Mouse (Mus musculus): ENCODE results near the gene Reln. TPM values are rescaled to one million over a fixed set of nuclear protein-coding genes. Genes with fewer than 3 reads are reported as not detected.
A peak's percentile ranks its signal among the peaks of the same experiment; 100 is the strongest.

The Reln gene
- polyA plus RNA-seq, 1 experiment from 2014 or later: 40.1 TPM

DNA sequence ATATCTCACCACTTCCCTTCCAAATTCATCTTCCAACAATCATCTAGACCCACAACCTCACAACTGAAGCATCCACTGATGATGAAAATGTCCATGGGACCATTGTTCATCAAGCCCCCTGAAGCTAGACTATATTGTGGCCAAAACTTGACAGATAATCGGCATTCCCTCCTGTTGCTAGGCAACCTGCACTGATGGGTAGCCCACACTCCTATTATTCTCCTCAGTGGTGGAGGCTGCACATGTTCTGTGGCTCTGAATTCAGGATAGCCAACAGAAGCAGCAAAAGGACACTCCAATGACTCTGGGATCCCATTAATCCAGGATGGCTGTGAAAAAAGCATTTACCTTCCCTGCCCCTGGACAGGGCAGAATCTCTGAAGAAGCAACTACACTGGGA lies 40.8 kb downstream of the Reln start:
- Histone ChIP-seq H3K4me2 (replicated peaks) (no peak overlapping the region), H3K36me3 (no peaks in the 10 kb centered on the region), H3K27ac (no peak overlapping the region; the same call in 1 of the 2 replicates), H3K4me3 (replicated peaks) (no peak overlapping the region), H3K4me1 (replicated peaks) (peaks cover 5% of the 10 kb centered on the region; the same call in 1 of the 2 replicates), H3K9ac (replicated peaks) (no peak overlapping the region), H3K9me3 (no peaks in the 10 kb centered on the region), H3K27me3 (no peaks in the 10 kb centered on the region)
- 16% methylated on average over 1 of the region's 1 CpGs for WGBS
- 0 out of 2 replicates have a peak, but pooled peaks have one; percentile 48 for ATAC-seq

DNA sequence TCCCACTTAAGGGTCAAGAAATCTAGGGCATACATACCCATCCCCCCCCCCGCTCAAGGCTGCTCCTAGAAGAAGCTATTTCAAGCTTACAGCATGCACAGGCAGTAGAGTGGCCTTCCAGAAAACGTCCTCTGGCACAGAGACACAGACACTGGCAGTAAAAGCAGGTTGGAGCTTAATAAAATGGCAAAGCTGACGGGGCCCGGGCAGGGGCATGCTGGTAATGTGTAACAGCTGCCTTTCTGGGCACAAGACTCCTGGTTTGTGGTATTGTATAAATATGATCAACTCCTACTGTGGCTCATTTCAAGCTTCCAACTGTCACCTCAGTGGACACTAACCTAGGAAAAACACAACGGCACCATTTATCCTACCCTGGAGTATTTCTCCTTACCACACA lies 42.2 kb downstream of the Reln start:
- Histone ChIP-seq H3K9ac (replicated peaks) (no peak overlapping the region), H3K4me3 (replicated peaks) (no peak overlapping the region), H3K4me2 (replicated peaks) (no peak overlapping the region), H3K4me1 (replicated peaks) (peaks cover 7% of the 10 kb centered on the region; the same call in 1 of the 2 replicates), H3K36me3 (no peaks in the 10 kb centered on the region), H3K27me3 (no peaks in the 10 kb centered on the region), H3K9me3 (no peaks in the 10 kb centered on the region), H3K27ac (no peak overlapping the region)
- no peak for ATAC-seq
- WGBS: 80% methylated on average over 5 of the region's 5 CpGs

DNA sequence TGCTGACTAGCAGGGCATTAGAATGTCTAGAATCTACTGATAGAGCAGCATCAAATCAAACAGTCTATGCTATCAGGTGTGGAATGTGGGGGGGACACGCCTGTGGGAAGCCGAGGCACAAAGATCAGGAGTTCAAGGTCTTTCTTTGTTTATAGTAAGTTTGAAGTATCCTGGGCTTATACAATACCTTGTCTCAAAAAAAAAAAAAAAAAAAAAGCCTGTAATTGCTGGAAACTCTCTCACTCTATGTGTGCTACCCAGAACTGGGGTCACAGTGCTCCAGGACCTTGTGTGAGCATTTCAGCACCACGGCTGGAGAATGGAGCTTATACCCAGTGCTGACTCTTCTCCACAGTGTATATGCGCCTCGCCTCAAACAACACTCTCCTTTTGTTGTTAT lies 43.7 kb downstream of the Reln start:
- Histone ChIP-seq H3K27me3 (no peaks in the 10 kb centered on the region), H3K27ac (no peak overlapping the region), H3K4me3 (replicated peaks) (no peak overlapping the region), H3K4me2 (replicated peaks) (no peak overlapping the region), H3K4me1 (replicated peaks) (peaks cover 10% of the 10 kb centered on the region; the same call in 1 of the 2 replicates), H3K36me3 (no peaks in the 10 kb centered on the region), H3K9me3 (no peaks in the 10 kb centered on the region), H3K9ac (replicated peaks) (no peak overlapping the region)
- ATAC-seq: no peak
- WGBS: 91% methylated on average over 5 of the region's 5 CpGs

DNA sequence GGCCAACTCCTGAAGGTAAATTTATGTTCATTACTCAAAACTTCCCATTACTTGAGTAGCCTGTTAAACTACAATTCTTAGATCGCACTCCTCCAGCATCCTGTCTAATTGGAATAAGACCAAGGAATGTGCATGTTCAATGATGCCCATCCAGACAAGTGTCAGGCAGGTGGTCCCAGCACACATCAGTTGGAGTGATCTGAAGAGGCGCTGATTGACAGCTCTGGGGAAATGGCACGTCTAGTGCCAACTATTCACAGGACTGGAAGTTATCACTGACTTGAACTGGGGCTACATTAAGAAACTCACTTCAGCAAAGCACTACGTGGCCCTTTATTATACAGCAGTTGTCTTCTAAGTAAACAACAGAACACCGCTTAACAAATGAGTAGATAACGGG lies 44.5 kb downstream of the Reln start:
- Histone ChIP-seq H3K4me3 (replicated peaks) (no peak overlapping the region), H3K27ac (no peak overlapping the region), H3K9me3 (no peaks in the 10 kb centered on the region), H3K27me3 (no peaks in the 10 kb centered on the region), H3K36me3 (no peaks in the 10 kb centered on the region), H3K4me1 (replicated peaks) (peaks cover 12% of the 10 kb centered on the region; the same call in 1 of the 2 replicates), H3K9ac (replicated peaks) (no peak overlapping the region), H3K4me2 (replicated peaks) (no peak overlapping the region)
- 86% methylated on average over 6 of the region's 6 CpGs for WGBS
- no peak for ATAC-seq

DNA sequence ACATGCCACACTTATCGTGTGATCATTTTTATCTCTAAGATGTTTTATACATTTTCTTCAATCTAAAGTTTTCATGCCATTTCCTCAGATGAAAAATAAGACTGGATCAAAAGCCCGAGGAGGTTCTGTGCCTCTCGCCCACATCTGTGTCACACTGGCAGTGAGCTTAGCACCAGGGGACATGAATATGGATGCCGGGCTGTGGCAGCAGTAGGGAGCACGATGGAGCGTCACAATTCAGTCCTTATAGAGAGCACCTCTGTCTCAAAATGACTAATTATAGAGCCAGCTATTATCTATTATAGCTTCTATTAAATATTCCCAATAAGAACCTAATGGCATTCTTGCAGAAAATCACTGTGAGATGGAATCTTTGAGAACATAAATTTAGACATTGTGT lies 49.3 kb downstream of the Reln start:
- Histone ChIP-seq H3K9ac (replicated peaks) (no peak overlapping the region), H3K4me2 (replicated peaks) (no peak overlapping the region), H3K27me3 (no peaks in the 10 kb centered on the region), H3K4me3 (replicated peaks) (no peak overlapping the region), H3K36me3 (no peaks in the 10 kb centered on the region), H3K9me3 (no peaks in the 10 kb centered on the region), H3K27ac (no peak overlapping the region), H3K4me1 (replicated peaks) (peaks cover 11% of the 10 kb centered on the region; the same call in 1 of the 2 replicates)
- ATAC-seq: no peak
- WGBS: 60% methylated on average over 6 of the region's 6 CpGs

DNA sequence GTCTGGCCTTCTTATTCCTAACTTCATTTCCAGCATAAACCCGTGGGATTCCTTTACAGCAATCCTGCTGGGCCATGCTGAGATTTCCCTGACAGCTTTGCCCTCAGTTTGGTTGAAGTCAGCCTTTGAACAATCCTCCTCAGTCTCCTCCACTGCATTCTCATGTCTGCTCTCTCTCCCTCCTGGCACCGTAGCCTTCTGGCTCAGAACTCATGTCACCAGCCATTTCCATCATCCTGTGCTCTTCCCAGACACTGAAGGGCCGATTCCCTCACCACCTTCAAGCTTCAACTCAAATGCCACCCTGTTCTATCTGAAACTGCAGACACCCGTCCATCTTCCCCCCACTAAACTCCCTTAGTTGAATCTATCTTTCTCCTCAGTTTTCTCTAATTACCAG lies 53.1 kb downstream of the Reln start:
- Histone ChIP-seq H3K4me1 (replicated peaks) (peaks cover 15% of the 10 kb centered on the region; the same call in 1 of the 2 replicates), H3K9me3 (no peaks in the 10 kb centered on the region), H3K9ac (replicated peaks) (no peak overlapping the region), H3K36me3 (no peaks in the 10 kb centered on the region), H3K4me3 (replicated peaks) (no peak overlapping the region), H3K27ac (no peak overlapping the region), H3K27me3 (no peaks in the 10 kb centered on the region), H3K4me2 (replicated peaks) (no peak overlapping the region)
- 68% methylated on average over 4 of the region's 4 CpGs for WGBS
- no peak for ATAC-seq

DNA sequence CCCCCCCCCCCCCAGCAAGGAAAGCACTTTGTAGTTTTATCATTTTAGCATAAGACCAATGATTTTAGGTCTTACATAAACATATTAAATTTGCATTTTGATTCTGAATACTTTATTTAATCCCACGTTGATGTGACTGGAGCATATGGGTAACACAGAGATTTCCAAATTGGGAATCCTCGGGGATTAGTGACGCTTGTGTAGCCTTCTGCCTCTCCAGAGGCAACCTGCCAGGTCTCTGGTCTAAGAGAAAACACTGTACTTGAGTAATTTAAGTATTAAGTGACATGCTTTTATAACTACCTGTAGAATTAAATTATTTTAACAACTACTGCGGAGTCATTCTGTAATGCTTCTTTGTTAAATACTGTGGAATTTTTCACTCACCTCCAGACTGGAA lies 59.1 kb downstream of the Reln start:
- ATAC-seq: no peak
- H3K9ac ChIP-seq (replicated peaks): no peak overlapping the region
- peaks cover 22% of the 10 kb centered on the region for H3K4me1 ChIP-seq (replicated peaks)
- H3K4me3 ChIP-seq (replicated peaks): no peak overlapping the region
- H3K27ac ChIP-seq: no peak overlapping the region
- 72% methylated on average over 4 of the region's 4 CpGs for WGBS
- H3K27me3 ChIP-seq: no peaks in the 10 kb centered on the region
- H3K36me3 ChIP-seq: no peaks in the 10 kb centered on the region
- H3K9me3 ChIP-seq: no peaks in the 10 kb centered on the region
- no peak overlapping the region for H3K4me2 ChIP-seq (replicated peaks)

DNA sequence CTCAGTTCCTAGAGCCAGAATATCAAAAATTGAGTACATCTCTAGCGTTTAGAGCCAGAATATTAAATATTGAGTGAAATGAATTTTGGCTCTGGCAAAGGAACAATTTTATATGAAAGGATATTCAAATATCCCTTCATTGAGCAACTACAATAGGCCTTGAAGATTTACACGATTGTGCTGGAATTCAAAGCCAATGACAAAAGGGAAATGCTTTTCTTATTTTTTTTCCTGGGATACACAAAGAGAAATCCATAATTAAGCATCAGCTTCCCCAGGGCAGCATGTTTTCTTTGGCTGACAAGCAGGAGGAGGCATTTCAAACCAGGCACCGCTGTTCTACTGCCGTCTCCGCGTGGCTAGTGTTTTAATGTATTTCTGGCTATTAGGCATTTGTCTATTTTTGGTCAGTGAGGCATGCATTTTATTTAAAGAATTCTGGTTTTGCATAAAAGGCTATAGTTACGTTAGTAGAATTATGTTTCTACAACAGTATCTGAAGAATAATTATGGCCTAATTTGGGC lies 62.3 kb downstream of the Reln start:
- Histone ChIP-seq H3K9ac (replicated peaks) (no peak overlapping the region), H3K4me2 (replicated peaks) (no peak overlapping the region), H3K36me3 (no peaks in the 10 kb centered on the region), H3K4me3 (replicated peaks) (no peak overlapping the region), H3K27me3 (no peaks in the 10 kb centered on the region), H3K9me3 (no peaks in the 10 kb centered on the region), H3K27ac (no peak overlapping the region), H3K4me1 (replicated peaks) (peaks cover 14% of the 10 kb centered on the region)
- ATAC-seq: no peak
- 33% methylated on average over 7 of the region's 7 CpGs for WGBS

DNA sequence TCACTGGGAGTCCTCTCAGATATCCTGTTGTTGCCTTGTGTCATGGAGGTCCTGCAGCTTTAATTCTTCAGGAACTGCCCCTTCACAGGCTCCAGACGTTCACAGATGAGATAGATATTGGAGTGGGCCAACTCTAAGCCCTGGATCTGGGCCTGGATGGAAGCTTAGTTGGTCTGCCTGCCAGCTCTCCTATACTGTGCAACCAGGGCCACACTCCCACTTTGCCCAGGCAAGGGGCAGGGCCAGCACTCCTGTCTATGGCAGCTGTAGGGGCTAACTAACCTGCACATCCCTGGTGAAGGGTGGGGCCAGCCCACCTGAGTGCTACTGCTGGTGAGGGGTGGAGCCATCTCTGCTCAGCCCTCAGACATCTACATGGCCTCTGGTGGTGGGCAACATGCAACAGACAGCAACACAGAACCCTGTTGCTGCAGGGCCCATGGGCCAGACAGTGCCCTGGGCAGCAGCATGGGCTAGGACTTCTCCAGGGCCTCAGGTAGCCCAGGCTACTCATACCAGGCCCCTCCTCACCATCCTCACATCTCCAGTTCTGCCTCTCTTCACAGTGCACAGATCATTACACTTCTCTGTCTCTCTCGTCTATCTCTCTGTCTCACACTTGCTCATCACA lies 63.9 kb downstream of the Reln start:
- no peak overlapping the region for H3K9ac ChIP-seq (replicated peaks)
- H3K4me1 ChIP-seq (replicated peaks): peaks cover 14% of the 10 kb centered on the region
- no peak overlapping the region for H3K27ac ChIP-seq
- H3K9me3 ChIP-seq: no peaks in the 10 kb centered on the region
- no peak overlapping the region for H3K4me2 ChIP-seq (replicated peaks)
- no peaks in the 10 kb centered on the region for H3K36me3 ChIP-seq
- no peak overlapping the region for H3K4me3 ChIP-seq (replicated peaks)
- H3K27me3 ChIP-seq: no peaks in the 10 kb centered on the region
- ATAC-seq: peak; percentile 43; the same call in 1 of the 2 replicates
- WGBS: 77% methylated on average over 2 of the region's 2 CpGs

DNA sequence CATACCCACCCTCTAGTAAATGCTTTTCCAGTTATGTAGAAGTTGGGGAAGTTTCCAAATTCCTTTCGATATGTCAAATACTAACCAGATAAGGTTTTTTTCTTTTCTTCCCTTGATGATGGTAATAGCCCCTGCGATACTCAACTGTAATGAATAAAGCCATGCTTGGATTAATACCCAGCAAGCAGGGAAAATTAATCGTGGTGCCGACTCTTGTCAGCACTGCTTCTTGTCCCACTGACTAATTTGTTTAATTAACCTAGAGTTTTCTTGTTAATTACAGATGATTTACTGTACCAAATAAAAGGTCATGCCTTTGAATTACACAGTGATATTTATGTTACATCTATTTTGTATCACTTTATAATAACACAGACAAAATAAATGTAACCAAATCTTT lies 65.3 kb downstream of the Reln start:
- Histone ChIP-seq H3K9me3 (no peaks in the 10 kb centered on the region), H3K36me3 (no peaks in the 10 kb centered on the region), H3K27me3 (no peaks in the 10 kb centered on the region), H3K4me1 (replicated peaks) (peaks cover 14% of the 10 kb centered on the region), H3K4me3 (replicated peaks) (no peak overlapping the region), H3K27ac (no peak overlapping the region), H3K9ac (replicated peaks) (no peak overlapping the region), H3K4me2 (replicated peaks) (no peak overlapping the region)
- WGBS: 88% methylated on average over 4 of the region's 4 CpGs
- ATAC-seq: no peak

DNA sequence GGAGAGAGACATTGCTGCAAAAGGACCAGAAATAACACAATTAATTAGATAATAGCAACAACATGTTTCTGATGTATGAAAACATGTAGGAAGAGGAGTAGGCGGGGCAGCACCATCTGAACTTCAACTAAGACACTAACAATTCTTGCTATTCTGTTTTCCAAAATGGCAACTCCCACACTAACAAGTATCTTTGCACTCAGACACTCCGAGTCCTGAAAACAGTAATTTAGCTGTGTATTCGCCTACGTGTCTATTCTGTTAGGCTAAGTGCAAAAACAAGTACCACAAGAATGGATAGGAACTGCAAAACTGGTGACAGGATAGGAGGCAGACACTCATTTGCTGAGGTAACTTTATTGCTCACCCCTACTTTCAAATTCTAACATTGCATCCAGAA lies 70.4 kb downstream of the Reln start:
- WGBS: 92% methylated on average over 4 of the region's 4 CpGs
- Histone ChIP-seq H3K27me3 (no peaks in the 10 kb centered on the region), H3K4me1 (replicated peaks) (no peaks in the 10 kb centered on the region), H3K9me3 (no peaks in the 10 kb centered on the region), H3K36me3 (no peaks in the 10 kb centered on the region), H3K4me3 (replicated peaks) (no peak overlapping the region), H3K27ac (no peak overlapping the region), H3K4me2 (replicated peaks) (no peak overlapping the region), H3K9ac (replicated peaks) (no peak overlapping the region)
- no peak for ATAC-seq

DNA sequence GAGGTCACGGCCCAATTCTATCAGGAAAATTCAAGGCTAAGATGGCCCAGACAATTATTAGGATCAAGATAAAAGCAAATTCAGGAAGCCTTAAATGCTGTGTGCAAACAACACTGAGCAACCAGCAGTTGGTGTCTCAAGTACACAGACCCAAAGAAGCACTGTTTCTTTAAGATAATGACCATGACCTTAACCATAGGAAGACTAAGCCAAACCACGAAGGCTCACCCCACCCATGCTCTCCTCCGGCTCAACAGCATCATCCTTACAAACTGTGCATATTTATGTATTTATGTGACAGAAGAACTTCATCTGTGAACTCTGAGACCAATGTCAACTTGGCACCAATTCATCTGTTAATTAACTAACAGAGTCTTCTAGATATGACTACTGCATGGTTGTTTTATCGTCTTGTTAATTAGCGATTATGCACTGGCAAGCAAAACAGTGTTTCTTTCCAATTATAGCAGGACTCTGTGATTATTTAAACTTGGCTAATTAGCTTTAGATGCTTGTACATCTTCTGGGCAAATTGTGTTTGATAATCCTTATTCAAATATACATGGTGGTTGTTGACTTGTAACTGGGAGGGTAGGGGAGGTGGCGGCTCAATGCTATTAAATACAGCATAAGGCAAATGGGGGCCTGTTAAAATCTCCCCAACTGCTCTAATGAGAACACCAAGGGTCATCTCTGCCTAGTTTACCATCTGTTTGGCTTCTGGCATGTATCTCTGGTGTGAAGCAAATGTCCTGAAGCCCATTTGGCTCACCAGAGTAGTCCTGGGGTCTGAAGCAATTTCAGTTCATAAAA lies 77.8 kb downstream of the Reln start:
- Histone ChIP-seq H3K9me3 (no peaks in the 10 kb centered on the region), H3K27me3 (no peaks in the 10 kb centered on the region), H3K4me3 (replicated peaks) (no peak overlapping the region), H3K9ac (replicated peaks) (no peak overlapping the region), H3K27ac (no peak overlapping the region), H3K36me3 (no peaks in the 10 kb centered on the region), H3K4me1 (replicated peaks) (no peaks in the 10 kb centered on the region), H3K4me2 (replicated peaks) (no peak overlapping the region)
- ATAC-seq: 0 out of 2 replicates have a peak, but pooled peaks have one; percentile 9
- WGBS: 71% methylated on average over 6 of the region's 6 CpGs

All from midbrain, embryonic 13.5 days (tissue).